Mouse (Mus musculus) limb, embryonic 14.5 days (tissue): ENCODE measurements around the gene Slain2. TPM values are rescaled to one million over a fixed set of nuclear protein-coding genes. Genes with fewer than 3 reads are reported as not detected.
A peak's percentile ranks its signal among the peaks of the same experiment; 100 is the strongest.

Source experiments
- ATAC-seq: fragments of 200-750 bp; cut with Nextera tagmentation; 2 replicates; pipeline ENCODE4 v1.8.0; 2017; ENCODE audit warnings: low read depth, moderate number of reproducible peaks, moderate TSS enrichment; ENCODE audit not compliant: low FRiP score
- DNase-seq: peaks from one replicate; pipeline ENCODE4 v3.0.0-alpha.2; 2015; ENCODE audit warnings: low spot score
- H3K27ac ChIP-seq: fragments of 300-500 bp; sonication (generic); replicated peaks from 2 replicates; pipeline ENCODE4 v1.5.1; 2014; ENCODE audit warnings: low read depth, mild to moderate bottlenecking, low read length, moderate library complexity, mixed read lengths
- H3K27me3 ChIP-seq: fragments of 300-500 bp; sonication (generic); 2 replicates; pipeline ENCODE4 v1.6.1; 2014; ENCODE audit warnings: low read length, mixed read lengths; ENCODE audit not compliant: control insufficient read depth, insufficient read depth
- H3K36me3 ChIP-seq: fragments of 300-500 bp; sonication (generic); 2 replicates; pipeline ENCODE4 v1.6.1; 2014; ENCODE audit warnings: mild to moderate bottlenecking, low read length, moderate library complexity, mixed read lengths; ENCODE audit not compliant: control insufficient read depth, insufficient read depth
- H3K4me1 ChIP-seq: fragments of 300-500 bp; sonication (generic); 2 replicates; pipeline ENCODE4 v1.6.1; 2014; ENCODE audit warnings: antibody characterized with exemption, low read length, mixed read lengths; ENCODE audit not compliant: control insufficient read depth, insufficient read depth
- H3K4me2 ChIP-seq: fragments of 300-500 bp; sonication (generic); replicated peaks from 2 replicates; pipeline ENCODE4 v1.6.1; 2014; ENCODE audit warnings: low read depth, mild to moderate bottlenecking, low read length, moderate library complexity; ENCODE audit not compliant: severe bottlenecking
- H3K4me3 ChIP-seq: fragments of 300-500 bp; sonication (generic); replicated peaks from 2 replicates; pipeline ENCODE4 v1.5.1; 2014; ENCODE audit warnings: low read length
- H3K9ac ChIP-seq: fragments of 300-500 bp; sonication (generic); 2 replicates; pipeline ENCODE4 v1.6.1; 2014; ENCODE audit warnings: mild to moderate bottlenecking, low read depth, low read length, moderate library complexity; ENCODE audit not compliant: severe bottlenecking
- H3K9me3 ChIP-seq: fragments of 300-500 bp; sonication (generic); 2 replicates; pipeline ENCODE4 v1.6.1; 2016; ENCODE audit warnings: low read length; ENCODE audit not compliant: control insufficient read depth
- POLR2A ChIP-seq: fragments of 200-500 bp; IDR thresholded peaks from 2 replicates; pipeline ENCODE4 v1.8.0; 2012; ENCODE audit warnings: inconsistent platforms, mild to moderate bottlenecking, moderate library complexity, borderline replicate concordance; ENCODE audit not compliant: insufficient read depth, insufficient read length; ENCODE audit errors: extremely low read depth
- WGBS: fragments of 180-500 bp; shearing (Covaris S2); extraction: QIAGEN DNeasy Blood & Tissue Kit; methylation state at CpG from one replicate; pipeline ENCODE4 v1.1.7; 2014; 5-methylcytosine and 5-hydroxymethylcytosine counted together
- polyA plus RNA-seq, 2 experiments: library from polyadenylated mRNA; depleted of rRNA in 1 of 2; stranded (reverse) in 1 of 2; unstranded in 1 of 2; fragments of >200 nt; fragmentation: Nextera tagmentation in 1 of 2; extraction: Ambion mirVana in 1 of 2; gene quantifications; 2 replicates each; pipeline versions ENCODE4 v1.2.1 to v1.2.3; 2012 to 2014

The Slain2 gene
- polyA plus RNA-seq, 2 experiments: 24.2 to 28.0 TPM

GRCm38 (mm10) chr5:72916851-72917250 lies 2.7 kb downstream of the Slain2 start:
- Histone ChIP-seq H3K9ac (peak overlapping the region; percentile 99; the same call in 1 of the 2 replicates), H3K27me3 (no peaks in the 10 kb centered on the region), H3K9me3 (no peaks in the 10 kb centered on the region), H3K4me1 (peaks cover 23% of the 10 kb centered on the region), H3K36me3 (no peaks in the 10 kb centered on the region), H3K27ac (no peak overlapping the region), H3K4me3 (peak overlapping the region; percentile 99), H3K4me2 (peak overlapping the region; percentile 56; the same call in 1 of the 2 replicates)
- ATAC-seq: no peak
- 45% methylated on average over 1 of the region's 1 CpGs for WGBS
- no peak for TF ChIP-seq POLR2A
- no peak for DNase-seq

GRCm38 (mm10) chr5:72920416-72920815 lies 6.3 kb downstream of the Slain2 start:
- WGBS: 89% methylated on average over 4 of the region's 4 CpGs
- no peak for TF ChIP-seq POLR2A

GRCm38 (mm10) chr5:72921171-72921570 lies 7.1 kb downstream of the Slain2 start:
- DNase-seq (no peak), ATAC-seq (no peak)
- H3K4me2 ChIP-seq: no peak overlapping the region
- no peak for TF ChIP-seq POLR2A
- no peaks in the 10 kb centered on the region for H3K9me3 ChIP-seq
- WGBS: 92% methylated on average over 8 of the region's 8 CpGs
- H3K4me1 ChIP-seq: peaks cover 11% of the 10 kb centered on the region
- no peak overlapping the region for H3K27ac ChIP-seq
- H3K36me3 ChIP-seq: no peaks in the 10 kb centered on the region
- H3K27me3 ChIP-seq: no peaks in the 10 kb centered on the region
- no peak overlapping the region for H3K9ac ChIP-seq
- H3K4me3 ChIP-seq: no peak overlapping the region

More at GRCm38 (mm10) chr5:72920416-72920815, 6.3 kb downstream of the Slain2 start:
- Histone ChIP-seq H3K27ac (no peak overlapping the region), H3K27me3 (no peaks in the 10 kb centered on the region), H3K4me1 (peaks cover 16% of the 10 kb centered on the region), H3K4me3 (no peak overlapping the region), H3K36me3 (no peaks in the 10 kb centered on the region), H3K4me2 (no peak overlapping the region), H3K9me3 (no peaks in the 10 kb centered on the region), H3K9ac (no peak overlapping the region)
- no peak for DNase-seq
- no peak for ATAC-seq

GRCm38 (mm10) chr5:72922796-72923195 lies 8.7 kb downstream of the Slain2 start:
- Histone ChIP-seq H3K27ac (no peak overlapping the region), H3K36me3 (no peaks in the 10 kb centered on the region), H3K4me1 (no peaks in the 10 kb centered on the region), H3K9ac (no peak overlapping the region), H3K27me3 (no peaks in the 10 kb centered on the region), H3K9me3 (no peaks in the 10 kb centered on the region), H3K4me3 (no peak overlapping the region), H3K4me2 (no peak overlapping the region)
- 93% methylated on average over 3 of the region's 3 CpGs for WGBS
- DNase-seq: no peak
- TF ChIP-seq POLR2A: no peak
- ATAC-seq: no peak

GRCm38 (mm10) chr5:72927074-72927473 lies 13.0 kb downstream of the Slain2 start:
- Histone ChIP-seq H3K27me3 (no peaks in the 10 kb centered on the region), H3K4me3 (no peak overlapping the region), H3K9me3 (no peaks in the 10 kb centered on the region), H3K4me2 (no peak overlapping the region), H3K4me1 (no peaks in the 10 kb centered on the region), H3K9ac (no peak overlapping the region), H3K36me3 (no peaks in the 10 kb centered on the region), H3K27ac (no peak overlapping the region)
- DNase-seq (no peak), ATAC-seq (no peak)
- TF ChIP-seq POLR2A: no peak
